Mouse (Mus musculus) CH12.LX (cell line): ENCODE results near the gene Hcn4.

Source experiments
- CTCF ChIP-seq, 2 experiments: IDR thresholded peaks in 1 of 2; conservative IDR thresholded peaks in 1 of 2; 2 replicates each; pipeline ENCODE4 v1.5.1; 2011 to 2012; ENCODE audit warnings: low read depth in 2 of 2, low read length in 2 of 2, improper control_type of control experiment in 1 of 2, inconsistent platforms in 1 of 2, mild to moderate bottlenecking in 1 of 2, moderate library complexity in 1 of 2
- EP300 ChIP-seq: IDR thresholded peaks from 2 replicates; pipeline ENCODE4 v1.6.1; 2011; ENCODE audit warnings: low read length, improper control_type of control experiment
- MAX ChIP-seq: IDR thresholded peaks from 2 replicates; pipeline ENCODE4 v1.6.1; 2011; ENCODE audit warnings: low read length, improper control_type of control experiment
- PAX5 ChIP-seq: IDR thresholded peaks from 2 replicates; pipeline ENCODE4 v1.6.1; 2012; ENCODE audit warnings: low read length, inconsistent platforms, mixed read lengths
- POLR2A ChIP-seq: IDR thresholded peaks from 2 replicates; pipeline ENCODE4 v1.6.1; 2011; ENCODE audit warnings: low read depth, mild to moderate bottlenecking, improper control_type of control experiment, low read length
- RCOR1 ChIP-seq: conservative IDR thresholded peaks from 2 replicates; pipeline ENCODE4 v1.6.1; 2012; ENCODE audit warnings: low read depth, mild to moderate bottlenecking, inconsistent platforms, low read length, improper control_type of control experiment
- UBTF ChIP-seq: IDR thresholded peaks from 2 replicates; pipeline ENCODE4 v1.6.1; 2012; ENCODE audit warnings: low read depth, mild to moderate bottlenecking, inconsistent platforms, low read length, improper control_type of control experiment, moderate library complexity
- USF1 ChIP-seq: IDR thresholded peaks from 2 replicates; pipeline ENCODE4 v1.6.1; 2014; ENCODE audit warnings: low read depth, mild to moderate bottlenecking, inconsistent platforms, low read length, improper control_type of control experiment
- USF2 ChIP-seq: conservative IDR thresholded peaks from 2 replicates; pipeline ENCODE4 v1.6.1; 2011; ENCODE audit warnings: low read depth, low read length, improper control_type of control experiment
- ZC3H11A ChIP-seq: IDR thresholded peaks from 2 replicates; pipeline ENCODE4 v1.6.1; 2012; ENCODE audit warnings: low read depth, mild to moderate bottlenecking, inconsistent platforms, low read length, improper control_type of control experiment

DNA sequence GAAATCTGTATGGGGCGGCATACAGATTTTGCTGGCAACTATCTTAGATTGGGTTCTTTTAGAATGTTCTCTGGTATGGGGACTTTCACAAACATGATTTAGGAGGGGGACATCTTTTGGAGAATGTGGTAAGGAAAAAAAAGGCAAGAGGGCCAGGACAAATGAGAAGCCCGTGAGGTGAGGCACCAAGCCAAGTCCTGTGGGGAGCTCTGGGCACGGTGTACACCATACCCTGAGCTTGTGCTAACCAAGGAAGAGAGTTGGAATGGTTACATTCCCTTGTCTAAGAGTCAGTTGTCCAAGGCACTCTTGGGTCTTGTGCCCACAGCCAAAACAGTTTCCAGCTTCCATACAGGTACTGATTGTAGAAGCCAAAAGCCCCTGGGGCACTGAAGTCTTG is 21.4 kb downstream of the Hcn4 start:
- TF ChIP-seq POLR2A (no peak), PAX5 (no peak), RCOR1 (no peak), MAX (no peak), CTCF (conservative IDR thresholded peaks at IDR 0.05 in 1 of 2, IDR thresholded peaks at IDR 0.05 in 1 of 2; ENCODE audit: low read depth in 2 of 2, low read length in 2 of 2) (no peak), EP300 (no peak), UBTF (no peak), USF2 (no peak), USF1 (no peak), ZC3H11A (no peak)
